Mouse (Mus musculus): ENCODE data around the gene Nrxn1.

DNA sequence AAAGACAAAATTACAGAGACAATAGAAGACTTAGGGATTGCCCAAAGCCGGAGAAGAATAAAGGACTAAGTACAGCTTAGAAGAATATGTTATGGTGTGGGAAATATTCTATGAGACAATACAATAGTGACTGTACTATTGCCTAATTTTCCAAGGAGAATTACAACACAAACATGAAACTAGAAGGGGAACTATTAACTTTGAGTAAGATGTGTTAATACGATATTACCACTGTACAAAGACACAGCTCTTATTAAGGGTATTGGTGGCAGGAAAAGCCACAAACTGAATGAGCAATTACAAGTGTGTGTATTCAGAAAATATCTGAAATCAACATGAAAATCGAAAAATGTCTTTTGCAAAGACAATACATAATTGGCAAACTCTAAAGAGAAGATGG, 853.9 kb downstream of the Nrxn1 start:
- TF ChIP-seq POLR2A (IDR thresholded peaks at IDR 0.05; ENCODE audit: borderline replicate concordance, extremely low read depth, low read depth, low read length) (no peak), CTCF (IDR thresholded peaks at IDR 0.05; ENCODE audit: insufficient read depth, low read length) (no peak)
